In genomic region chr11:43681472-43682414, GRCm38 (mm10) we compare ENCODE assay signal across 8 mouse cellular contexts. TPM values are rescaled to one million over a fixed set of nuclear protein-coding genes. Genes with fewer than 3 reads are reported as not detected.
DNase-seq lines count a peak whose midpoint lies in the region; ATAC-seq lines count a peak whose summit lies in the region.

Gene Pwwp2a, plus strand, starts transcription at chr11:43681998.

- H3K9me3 ChIP-seq in heart, embryonic 13.5 days, result no peaks in the 10 kb centered on the region
- H3K9me3 ChIP-seq in liver, embryonic 12.5 days (replicated peaks), result no peaks in the 10 kb centered on the region
- no peaks in the 10 kb centered on the region for H3K9me3 ChIP-seq in stomach, embryonic 15.5 days

- peak within 1 kb of the TSS; percentile 56 for H3K27ac ChIP-seq in brown adipose tissue, adult 24 weeks (replicated peaks; ENCODE audit: low read depth, low read length)
- peak within 1 kb of the TSS; percentile 96 for H3K27ac ChIP-seq in heart, embryonic 13.5 days (replicated peaks)
- H3K27ac ChIP-seq in liver, embryonic 12.5 days, result peak within 1 kb of the TSS; percentile 91
- peak within 1 kb of the TSS; percentile 92 for H3K27ac ChIP-seq in stomach, embryonic 15.5 days

- ATAC-seq in heart, embryonic 13.5 days (ENCODE audit: extremely low read depth, insufficient number of reproducible peaks, low FRiP score, low TSS enrichment), result peak; percentile 99
- ATAC-seq in liver, embryonic 12.5 days, result peak; percentile 97
- peak; percentile 99 for ATAC-seq in stomach, embryonic 15.5 days (ENCODE audit: insufficient read depth, low FRiP score, low read depth)

- H3K4me1 ChIP-seq in brown adipose tissue, adult 24 weeks (ENCODE audit: control insufficient read depth, insufficient read depth, insufficient read length, low read length), result peaks cover 4% of the 10 kb centered on the region; the same call in 1 of the 2 replicates
- H3K4me1 ChIP-seq in heart, embryonic 13.5 days, result peaks cover 32% of the 10 kb centered on the region
- H3K4me1 ChIP-seq in liver, embryonic 12.5 days, result peaks cover 34% of the 10 kb centered on the region
- 0 out of 2 replicates have a peak, but pooled peaks cover 4% of the 10 kb centered on the region for H3K4me1 ChIP-seq in stomach, embryonic 15.5 days

- peak within 1 kb of the TSS; percentile 80 for H3K4me3 ChIP-seq in brown adipose tissue, adult 24 weeks (ENCODE audit: insufficient read depth, low read depth, low read length)
- H3K4me3 ChIP-seq in heart, embryonic 13.5 days, result peak within 1 kb of the TSS; percentile 86
- peak within 1 kb of the TSS; percentile 97 for H3K4me3 ChIP-seq in liver, embryonic 12.5 days
- peak within 1 kb of the TSS; percentile 96 for H3K4me3 ChIP-seq in stomach, embryonic 15.5 days (replicated peaks)

- peak within 1 kb of the TSS; percentile 85 for H3K4me2 ChIP-seq in heart, embryonic 13.5 days
- H3K4me2 ChIP-seq in liver, embryonic 12.5 days, result peak within 1 kb of the TSS; percentile 95
- H3K4me2 ChIP-seq in stomach, embryonic 15.5 days, result peak within 1 kb of the TSS; percentile 78

- H3K36me3 ChIP-seq in heart, embryonic 13.5 days, result peaks cover 21% of the 10 kb centered on the region
- peaks cover 27% of the 10 kb centered on the region for H3K36me3 ChIP-seq in liver, embryonic 12.5 days
- H3K36me3 ChIP-seq in stomach, embryonic 15.5 days, result peaks cover 4% of the 10 kb centered on the region; the same call in 1 of the 2 replicates

- peak within 1 kb of the TSS; percentile 99 for H3K9ac ChIP-seq in heart, embryonic 13.5 days
- H3K9ac ChIP-seq in liver, embryonic 12.5 days, result peak within 1 kb of the TSS; percentile 98
- peak within 1 kb of the TSS; percentile 92 for H3K9ac ChIP-seq in stomach, embryonic 15.5 days

- no peaks in the 10 kb centered on the region for H3K27me3 ChIP-seq in heart, embryonic 13.5 days (replicated peaks)
- no peaks in the 10 kb centered on the region for H3K27me3 ChIP-seq in liver, embryonic 12.5 days (replicated peaks)
- no peaks in the 10 kb centered on the region for H3K27me3 ChIP-seq in stomach, embryonic 15.5 days (replicated peaks)

- DNase-seq in CD4-positive, CD25-positive, alpha-beta regulatory T cell, adult 2 months (ENCODE audit: low read depth, low spot score), result peak; percentile 100
- DNase-seq in fat pad, adult 2 months (ENCODE audit: extremely low read depth, low read depth, low spot score), result peak; percentile 94
- peak; percentile 100 for DNase-seq in kidney, postnatal 10 days
- peak; percentile 98 for DNase-seq in natural killer cell, adult 2 months (ENCODE audit: low spot score in 2 of 2)

- under 1% methylated on average over 71 of the region's 87 CpGs for WGBS in heart, embryonic 13.5 days
- WGBS in liver, embryonic 12.5 days (ENCODE audit: insufficient replicate concordance), result under 1% methylated on average over 50 of the region's 87 CpGs
- WGBS in stomach, embryonic 15.5 days, result under 1% methylated on average over 51 of the region's 87 CpGs

RNA-seq across cellular contexts. Expression of gene Pwwp2a, which starts in this region (rescaled TPM):
- polyA plus RNA-seq in brown adipose tissue, adult 24 weeks (2012; ENCODE audit: insufficient read depth, insufficient read length, missing spikeins), result 7.6 and 7.7 TPM in 2 replicates
- 18.0 and 18.4 TPM in 2 replicates for polyA plus RNA-seq in heart, embryonic 13.5 days (2015; fragmentation: Nextera tagmentation; extraction: Ambion mirVana)
- polyA plus RNA-seq in liver, embryonic 12.5 days (2016; fragmentation: Nextera tagmentation; extraction: Ambion mirVana), result 24.9 and 26.4 TPM in 2 replicates
- polyA plus RNA-seq in stomach, embryonic 15.5 days (2015; fragmentation: Nextera tagmentation; extraction: Ambion mirVana), result 23.8 and 28.0 TPM in 2 replicates

Comparison
In these comparisons a context has a peak if more than half of its experiments do, and no peak if none do; other contexts are left out.
1. Peak in every context shown above with its lines: DNase-seq, ATAC-seq, H3K4me3 ChIP-seq and H3K27ac ChIP-seq.